Mouse (Mus musculus) macrophage (primary cell): Measurements from ENCODE around the gene Tmem109. TPM values are rescaled to one million over a fixed set of nuclear protein-coding genes. Genes with fewer than 3 reads are reported as not detected.

Experiments used
- H3K27ac ChIP-seq: fragments of 350-480 bp; formaldehyde crosslinking; 2 replicates; pipeline ENCODE4 v1.9.0; 2021
- H3K36me3 ChIP-seq: fragments of 350-480 bp; formaldehyde crosslinking; 2 replicates; pipeline ENCODE4 v1.9.0; 2021; ENCODE audit errors: inconsistent target
- H3K4me3 ChIP-seq: fragments of 350-480 bp; formaldehyde crosslinking; 2 replicates; pipeline ENCODE4 v1.9.0; 2021; ENCODE audit errors: inconsistent target
- H3K79me2 ChIP-seq: fragments of 350-480 bp; formaldehyde crosslinking; 2 replicates; pipeline ENCODE4 v1.9.0; 2021; ENCODE audit errors: inconsistent target
- WGBS: methylation state at CpG from one replicate; pipeline ENCODE4 v1.1.7; 2026; ENCODE audit warnings: inconsistent platforms; ENCODE audit not compliant: missing documents; 5-methylcytosine and 5-hydroxymethylcytosine counted together
- polyA plus RNA-seq: library from polyadenylated mRNA; stranded (reverse); fragments of 250-400 nt; gene quantifications from 3 replicates; pipeline ENCODE4 v1.2.4, GENCODE M21; 2018; ENCODE audit warnings: inconsistent platforms
- total RNA-seq, 78 experiments: library from RNA; depleted of rRNA; stranded (reverse); fragments of 250-400 nt; gene quantifications; 1 replicate in 9 of 78; 2 replicates in 24 of 78; 3 replicates in 43 of 78; 4 replicates in 2 of 78; pipeline ENCODE4 v1.2.4; 2018; ENCODE audit warnings: inconsistent platforms in 56 of 78

The Tmem109 gene
- total RNA-seq (2018; cell fraction: chromatin; rRNA removed), result 10 to 100 TPM in 8 of 26 experiments, 1 to 10 TPM in 17, not detected in 1; 1.3 to 27.8 (median 6.8) TPM
- 10 to 100 TPM; 22.0 to 60.5 (median 35.6) TPM for total RNA-seq (2018; cell fraction: cytosol; rRNA removed)
- 10 to 100 TPM in 25 of 26 experiments, 1 to 10 TPM in 1; 5.5 to 63.8 (median 25.4) TPM for total RNA-seq (2018; cell fraction: nucleus; rRNA removed)
- polyA plus RNA-seq, result 30.6 to 77.7 TPM (median 50.2 TPM) in 3 replicates

GRCm38 (mm10) chr19:10881426-10882154 is at the start of gene Tmem109:
Gene Tmem109, minus strand, starts transcription at chr19:10882001.
- WGBS, result under 1% methylated on average over 48 of the region's 49 CpGs
- H3K27ac ChIP-seq, result peak within 1 kb of the TSS; percentile 82
- H3K79me2 ChIP-seq, result peaks cover 32% of the 10 kb centered on the region
- no peaks in the 10 kb centered on the region for H3K36me3 ChIP-seq
- H3K4me3 ChIP-seq, result peak within 1 kb of the TSS; percentile 64

GRCm38 (mm10) chr19:10930641-10931040 is 48.8 kb upstream of the Tmem109 start:
- Histone ChIP-seq H3K4me3 (no peak overlapping the region), H3K79me2 (no peaks in the 10 kb centered on the region), H3K36me3 (no peaks in the 10 kb centered on the region), H3K27ac (no peak overlapping the region)
- WGBS, result 50% methylated on average over 2 of the region's 2 CpGs

- Histone ChIP-seq H3K4me3 (no peak overlapping the region), H3K36me3 (no peaks in the 10 kb centered on the region), H3K27ac (no peak overlapping the region), H3K79me2 (no peaks in the 10 kb centered on the region)
- WGBS, result 92% methylated on average over 4 of the region's 4 CpGs
Observed at GRCm38 (mm10) chr19:10926666-10927065, 44.9 kb upstream of the Tmem109 start.

DNA sequence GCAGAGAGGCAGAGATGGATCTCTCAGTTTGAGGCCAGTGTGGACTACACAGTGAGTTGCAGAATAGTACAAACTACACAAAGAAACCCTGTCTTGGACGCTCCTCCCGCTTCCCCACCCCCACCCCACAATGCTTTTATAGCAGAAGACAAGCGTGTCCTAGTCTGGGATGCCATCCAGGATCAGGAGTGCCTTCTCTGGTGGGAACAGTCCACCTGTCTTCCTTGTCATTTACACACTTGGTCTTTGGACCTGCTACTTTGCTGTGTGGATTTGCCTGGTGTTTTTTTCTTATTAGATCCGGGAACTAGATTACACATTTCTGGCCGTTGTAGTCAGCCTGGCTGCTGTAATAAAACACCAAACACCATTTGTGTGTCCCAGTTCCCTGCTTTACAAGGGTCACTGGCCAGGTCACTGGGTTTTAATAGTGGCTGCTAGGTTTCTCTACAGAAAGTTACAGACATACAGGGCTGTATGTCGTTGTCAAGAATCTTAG is 44.4 kb upstream of the Tmem109 start:
- Histone ChIP-seq H3K27ac (no peak overlapping the region), H3K36me3 (no peaks in the 10 kb centered on the region), H3K4me3 (no peak overlapping the region), H3K79me2 (no peaks in the 10 kb centered on the region)
- 80% methylated on average over 6 of the region's 6 CpGs for WGBS

DNA sequence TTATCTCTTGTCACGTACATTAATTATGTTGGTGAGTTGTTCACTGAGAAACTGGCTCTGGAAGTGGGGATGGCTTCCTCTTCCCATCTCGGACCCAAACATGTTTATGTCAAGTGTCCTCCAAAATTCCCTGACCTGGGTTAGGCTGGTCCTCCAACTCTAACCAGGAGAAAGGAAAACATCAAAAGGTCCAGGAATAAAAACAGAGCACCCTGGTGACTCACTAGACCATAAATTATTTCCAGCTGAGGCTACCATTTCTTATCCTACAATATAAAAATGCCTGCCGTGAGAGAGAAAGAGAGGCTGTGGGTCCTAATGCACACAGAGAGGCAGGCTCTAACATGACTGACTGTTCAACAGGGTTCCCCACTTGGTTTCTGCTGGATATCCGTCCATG is 42.4 kb upstream of the Tmem109 start:
- WGBS, result 89% methylated on average over 4 of the region's 4 CpGs
- no peaks in the 10 kb centered on the region for H3K79me2 ChIP-seq
- H3K4me3 ChIP-seq, result no peak overlapping the region
- no peaks in the 10 kb centered on the region for H3K36me3 ChIP-seq
- H3K27ac ChIP-seq, result no peak overlapping the region

GRCm38 (mm10) chr19:10921058-10921457 is 39.3 kb upstream of the Tmem109 start:
- 70% methylated on average over 3 of the region's 3 CpGs for WGBS
- Histone ChIP-seq H3K79me2 (no peaks in the 10 kb centered on the region), H3K4me3 (no peak overlapping the region), H3K27ac (no peak overlapping the region), H3K36me3 (no peaks in the 10 kb centered on the region)

DNA sequence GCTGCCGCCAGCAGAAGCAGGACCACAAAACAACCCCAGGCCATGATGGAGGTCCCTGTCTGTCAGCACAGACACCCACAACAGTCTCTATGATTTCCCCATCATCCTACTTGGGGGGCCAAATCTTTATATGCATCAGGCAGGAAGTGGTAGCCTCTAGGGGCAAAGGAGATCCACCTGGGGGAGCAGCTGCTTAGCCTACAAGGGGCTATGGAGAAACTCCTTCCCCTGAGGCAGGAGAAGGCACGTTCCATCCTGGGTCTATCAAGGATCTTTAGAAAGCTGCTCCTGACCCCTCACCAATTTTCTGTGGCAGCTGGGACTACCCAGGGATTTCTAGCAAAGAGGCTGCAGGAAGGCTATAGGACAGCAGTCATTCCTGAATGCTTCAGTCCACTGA is 38.7 kb upstream of the Tmem109 start, which contains the start of gene Zp1:
Gene Zp1, minus strand, starts transcription at position 101 of the 400 bp plus-strand sequence.
- no peaks in the 10 kb centered on the region for H3K79me2 ChIP-seq
- H3K27ac ChIP-seq, result no peak within 1 kb of the TSS
- no peak within 1 kb of the TSS for H3K4me3 ChIP-seq
- 92% methylated on average over 2 of the region's 2 CpGs for WGBS
- H3K36me3 ChIP-seq, result no peaks in the 10 kb centered on the region

DNA sequence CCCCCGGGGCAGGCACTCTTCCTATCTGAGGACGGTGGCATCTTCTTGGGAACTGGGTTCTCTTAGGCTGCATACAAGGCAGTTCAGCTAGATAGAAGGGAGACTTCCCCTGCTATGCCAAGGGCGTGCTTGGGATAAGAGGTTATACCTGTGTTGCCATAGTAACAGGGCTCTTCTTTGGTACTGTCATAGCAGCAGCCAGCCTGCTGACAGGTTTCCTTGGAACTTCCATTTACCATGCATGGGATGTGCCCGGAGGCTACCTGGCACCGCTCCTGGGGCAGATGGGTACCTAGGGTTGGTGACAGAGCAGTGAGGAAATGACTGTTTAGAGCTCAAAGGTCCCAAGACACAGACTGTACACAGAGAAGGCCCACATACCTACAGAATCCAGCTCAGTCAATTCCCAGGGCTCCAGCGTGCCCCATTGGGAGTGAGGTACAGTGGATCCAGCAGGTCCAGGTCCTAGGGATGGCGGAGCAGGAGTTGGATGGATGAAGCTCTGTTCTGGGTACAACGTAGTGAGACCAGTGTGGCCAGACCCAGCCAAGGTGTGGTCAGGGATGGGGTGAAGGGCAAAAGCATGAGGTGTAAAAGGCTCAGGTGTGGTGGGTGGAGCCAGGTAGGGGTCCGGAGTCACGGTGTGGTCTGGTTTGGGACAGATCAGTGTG is 36.7 kb upstream of the Tmem109 start:
- 96% methylated on average over 10 of the region's 10 CpGs for WGBS

GRCm38 (mm10) chr19:10916506-10916905 is 34.7 kb upstream of the Tmem109 start:
- 78% methylated on average over 5 of the region's 5 CpGs for WGBS
- Histone ChIP-seq H3K4me3 (no peak overlapping the region), H3K27ac (no peak overlapping the region), H3K79me2 (no peaks in the 10 kb centered on the region), H3K36me3 (no peaks in the 10 kb centered on the region)

More for the DNA sequence above, 36.7 kb upstream of the Tmem109 start:
- H3K4me3 ChIP-seq, result no peak overlapping the region
- H3K79me2 ChIP-seq, result no peaks in the 10 kb centered on the region
- no peak overlapping the region for H3K27ac ChIP-seq
- no peaks in the 10 kb centered on the region for H3K36me3 ChIP-seq

GRCm38 (mm10) chr19:10914870-10915269 is 33.1 kb upstream of the Tmem109 start:
- H3K79me2 ChIP-seq, result no peaks in the 10 kb centered on the region
- no peak overlapping the region for H3K4me3 ChIP-seq
- H3K36me3 ChIP-seq, result no peaks in the 10 kb centered on the region
- no peak overlapping the region for H3K27ac ChIP-seq
- 51% methylated on average over 2 of the region's 2 CpGs for WGBS

DNA sequence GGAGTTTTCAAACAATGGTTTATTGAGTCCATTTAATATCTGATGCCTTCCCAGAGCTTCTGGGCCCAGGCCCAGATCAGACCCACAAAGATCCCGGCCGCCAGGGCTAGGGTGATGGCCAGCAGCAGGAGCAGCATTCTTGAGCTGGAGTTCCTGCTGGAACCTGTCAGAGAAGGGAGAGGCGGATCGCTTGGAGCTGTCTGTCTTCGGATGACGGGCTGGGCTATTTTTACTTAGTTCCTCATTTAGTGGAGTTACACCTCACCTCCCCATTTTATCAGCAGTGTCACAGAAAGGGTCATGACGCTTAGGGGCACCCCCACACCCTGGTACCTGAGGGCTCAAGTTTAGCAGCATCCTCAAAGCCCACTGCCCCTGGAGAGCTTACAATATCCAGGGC is 32.5 kb upstream of the Tmem109 start:
- no peaks in the 10 kb centered on the region for H3K79me2 ChIP-seq
- H3K4me3 ChIP-seq, result no peak overlapping the region
- no peak overlapping the region for H3K27ac ChIP-seq
- WGBS, result 6% methylated on average over 6 of the region's 7 CpGs
- no peaks in the 10 kb centered on the region for H3K36me3 ChIP-seq

GRCm38 (mm10) chr19:10909087-10909721 is 27.4 kb upstream of the Tmem109 start:
- Histone ChIP-seq H3K27ac (no peak overlapping the region), H3K36me3 (peaks cover 6% of the 10 kb centered on the region; the same call in 1 of the 2 replicates), H3K79me2 (no peaks in the 10 kb centered on the region), H3K4me3 (no peak overlapping the region)
- WGBS, result 93% methylated on average over 6 of the region's 6 CpGs

GRCm38 (mm10) chr19:10907891-10908290 is 26.1 kb upstream of the Tmem109 start:
- WGBS, result 65% methylated on average over 3 of the region's 3 CpGs
- H3K27ac ChIP-seq, result no peak overlapping the region
- peaks cover 19% of the 10 kb centered on the region; the same call in 1 of the 2 replicates for H3K36me3 ChIP-seq
- no peak overlapping the region for H3K4me3 ChIP-seq
- no peaks in the 10 kb centered on the region for H3K79me2 ChIP-seq

DNA sequence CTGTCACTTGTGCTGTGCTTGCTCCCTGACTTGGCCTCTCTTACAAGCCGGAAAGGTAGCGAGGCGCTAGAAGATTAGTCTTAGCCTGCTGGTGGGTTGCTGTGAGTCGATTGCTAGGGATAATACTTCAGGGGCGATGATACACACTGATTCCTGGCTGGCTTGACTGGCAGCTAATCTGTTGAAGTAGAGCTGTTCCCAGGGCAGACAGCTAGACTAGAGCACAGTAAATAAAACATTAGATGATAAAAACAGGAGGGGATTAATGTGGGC is 23.9 kb upstream of the Tmem109 start:
- Histone ChIP-seq H3K4me3 (no peak overlapping the region), H3K27ac (no peak overlapping the region), H3K79me2 (no peaks in the 10 kb centered on the region), H3K36me3 (peaks cover 41% of the 10 kb centered on the region)
- WGBS, result 95% methylated on average over 5 of the region's 5 CpGs
